ENCODE assay signal across 8 mouse cellular contexts in genomic region chr2:104742741-104743064, GRCm38 (mm10). TPM values are rescaled to one million over a fixed set of nuclear protein-coding genes. Genes with fewer than 3 reads are reported as not detected.
DNase-seq lines count a peak whose midpoint lies in the region; ATAC-seq and TF ChIP-seq lines count a peak whose summit lies in the region.

TSS of gene Depdc7 (minus strand) at chr2:104742878.

- H3K36me3 ChIP-seq in G1E (replicated peaks): no peaks in the 10 kb centered on the region
- no peaks in the 10 kb centered on the region for H3K36me3 ChIP-seq in lung, embryonic 14.5 days (ENCODE audit: insufficient read depth)
- no peaks in the 10 kb centered on the region for H3K36me3 ChIP-seq in thymus, adult 2 months (ENCODE audit: control insufficient read depth, insufficient read depth, low read length)

- no peak within 1 kb of the TSS for H3K27ac ChIP-seq in lung, embryonic 14.5 days (ENCODE audit: low read depth)
- no peak within 1 kb of the TSS for H3K27ac ChIP-seq in thymus, adult 2 months (ENCODE audit: control insufficient read depth, insufficient read depth, low read length)

- TF ChIP-seq POLR2A in thymus, adult 2 months (IDR thresholded peaks at IDR 0.05; ENCODE audit: control insufficient read depth, extremely low read depth, insufficient read depth, low read length, poor library complexity): no peak

- H3K9me3 ChIP-seq in G1E (replicated peaks): no peaks in the 10 kb centered on the region
- H3K9me3 ChIP-seq in lung, embryonic 14.5 days (ENCODE audit: low read depth, low read length): no peaks in the 10 kb centered on the region

- peaks cover 21% of the 10 kb centered on the region for H3K27me3 ChIP-seq in G1E (ENCODE audit: insufficient read depth, low read length)
- no peaks in the 10 kb centered on the region for H3K27me3 ChIP-seq in lung, embryonic 14.5 days (ENCODE audit: insufficient read depth, low read length)
- peaks cover 19% of the 10 kb centered on the region; the same call in 1 of the 2 replicates for H3K27me3 ChIP-seq in thymus, adult 2 months (ENCODE audit: control insufficient read depth, insufficient read depth, low read length)

- no peak for TF ChIP-seq CTCF in G1E (IDR thresholded peaks at IDR 0.05; ENCODE audit: low read depth, low read length)
- TF ChIP-seq CTCF in lung, embryonic 14.5 days (IDR thresholded peaks at IDR 0.05; ENCODE audit: low read depth): no peak
- TF ChIP-seq CTCF in thymus, adult 2 months (IDR thresholded peaks at IDR 0.05; ENCODE audit: borderline replicate concordance, control insufficient read depth, extremely low read depth, insufficient read depth, low read length, poor library complexity): 0 out of 2 replicates have a peak, but pooled peaks have one; percentile 50

- peak; percentile 83 for DNase-seq in G1E (ENCODE audit: low spot score)
- DNase-seq in cerebellum, adult 11-12 months: peak; percentile 79
- peak; percentile 88 for DNase-seq in forelimb bud, embryonic 11.5 days (ENCODE audit: low read depth, low spot score)
- peak; percentile 93 for DNase-seq in heart, postnatal 4 days
- DNase-seq in layer of hippocampus, adult 8-10 months (ENCODE audit: low spot score in 2 of 2): peak; percentile 72 to 79
- peak; percentile 92 for DNase-seq in lung, embryonic 14.5 days
- DNase-seq in thymus, adult 2 months: peak; percentile 91

- ATAC-seq in G1E (ENCODE audit: extremely low read depth, insufficient number of reproducible peaks, low FRiP score, poor library complexity, severe bottlenecking): peak; percentile 77
- ATAC-seq in lung, embryonic 14.5 days (ENCODE audit: insufficient read depth): peak; percentile 95
- 0 out of 2 replicates have a peak, but pooled peaks have one; percentile 23 for ATAC-seq in neutrophil, adult 5-6 weeks (ENCODE audit: extremely low read depth, insufficient number of reproducible peaks, low FRiP score, poor library complexity, severe bottlenecking)

- under 1% methylated on average over 31 of the region's 31 CpGs for WGBS in lung, embryonic 14.5 days
- 1% methylated on average over 31 of the region's 31 CpGs for WGBS in thymus, adult 2 months

- peak within 1 kb of the TSS; percentile 68 for H3K9ac ChIP-seq in lung, embryonic 14.5 days

- H3K4me2 ChIP-seq in lung, embryonic 14.5 days: peak within 1 kb of the TSS; percentile 98

- H3K4me3 ChIP-seq in G1E (ENCODE audit: low read depth, low read length): peak within 1 kb of the TSS; percentile 78
- H3K4me3 ChIP-seq in lung, embryonic 14.5 days (ENCODE audit: low read depth, low read length): peak within 1 kb of the TSS; percentile 77
- H3K4me3 ChIP-seq in thymus, adult 2 months (ENCODE audit: control insufficient read depth, insufficient read depth, low read length): peak within 1 kb of the TSS; percentile 55

- peaks cover 14% of the 10 kb centered on the region for H3K4me1 ChIP-seq in G1E (ENCODE audit: insufficient read depth, low read depth, low read length)
- H3K4me1 ChIP-seq in lung, embryonic 14.5 days (ENCODE audit: insufficient read depth): 0 out of 2 replicates have a peak, but pooled peaks cover 3% of the 10 kb centered on the region
- H3K4me1 ChIP-seq in thymus, adult 2 months (replicated peaks; ENCODE audit: control insufficient read depth, insufficient read depth, low read length): peaks cover 2% of the 10 kb centered on the region; the same call in 1 of the 2 replicates

RNA-seq across cellular contexts. Expression of gene Depdc7, which starts in this region (rescaled TPM):
- 1.4 and 2.4 TPM in 2 replicates for total RNA-seq in G1E (2014; fragmentation: Nextera tagmentation)
- total RNA-seq in G1E (2017): 6.7 and 7.0 TPM in 2 replicates
- 1.4 and 1.8 TPM in 2 replicates for polyA plus RNA-seq in G1E (2012)
- total RNA-seq in heart, postnatal 4 days (2021): 1 to 10 TPM; 2.7 to 2.8 TPM
- total RNA-seq in layer of hippocampus, adult 8-10 months (2022): 1 to 10 TPM; 2.6 to 3.6 (median 3.2) TPM
- 7.6 and 8.1 TPM in 2 replicates for polyA plus RNA-seq in lung, embryonic 14.5 days (2014; fragmentation: Nextera tagmentation; extraction: Ambion mirVana)
- total RNA-seq in neutrophil, adult 5-6 weeks (2017): 0.58 and 1.5 TPM in 2 replicates
- polyA plus RNA-seq in thymus, adult 2 months (2012; rRNA removed): 0.56 and 0.86 TPM in 2 replicates

Comparison
In these comparisons a context has a peak if more than half of its experiments do, and no peak if none do; other contexts are left out.
1. Peak in DNase-seq and H3K4me3 ChIP-seq in thymus, adult 2 months; RNA of the gene not detected or under 1 TPM.
2. ATAC-seq: peak in every context shown above with its lines; median percentile 95 in lung, embryonic 14.5 days; 77 in G1E; 23 in neutrophil, adult 5-6 weeks.